Mouse (Mus musculus): ENCODE measurements around the gene Olfr812.

GRCm38 (mm10) chr10:129804296-129804695 lies 41.6 kb downstream of the Olfr812 start, which contains the start of gene Olfr811:
- TF ChIP-seq POLR2A (IDR thresholded peaks at IDR 0.05; ENCODE audit: borderline replicate concordance, low read depth, low read length) (no peak), CTCF (IDR thresholded peaks at IDR 0.05; ENCODE audit: low read depth, low read length) (no peak)
